Mouse (Mus musculus) adrenal gland (tissue): ENCODE measurements around the gene 2810004N23Rik.

Source experiments
- intact Hi-C: fragments of 180-260 bp; cut with DNase I; formaldehyde crosslinking; loops from one replicate; pipeline ENCODE4 v1.15.1; 2025

Gene 2810004N23Rik

DNA sequence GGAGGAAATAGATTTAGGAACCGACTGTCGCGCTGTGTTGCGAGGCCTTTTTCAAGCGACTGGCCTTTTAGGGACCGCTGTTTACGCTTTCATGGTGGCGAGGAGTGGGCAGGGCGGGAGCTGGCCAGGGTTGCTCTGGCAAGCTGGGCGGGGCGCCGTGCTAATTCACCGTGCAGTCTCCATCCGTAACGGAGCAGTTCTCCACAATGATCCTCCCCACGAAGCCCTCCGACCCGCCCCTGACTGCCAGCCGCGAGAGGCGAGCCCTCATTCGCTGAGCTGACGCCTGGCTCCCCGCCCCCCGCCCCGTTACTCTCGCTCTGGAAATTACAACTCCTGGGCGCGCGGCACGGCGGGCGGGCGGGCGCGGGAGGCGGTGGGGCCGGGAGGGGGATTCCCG, 70.2 kb downstream of the 2810004N23Rik start, which contains the start of gene Trim67:
Gene Trim67, plus strand, starts transcription at position 385 of the 400 bp plus-strand sequence.
- intact Hi-C loops, result no loop called here

DNA sequence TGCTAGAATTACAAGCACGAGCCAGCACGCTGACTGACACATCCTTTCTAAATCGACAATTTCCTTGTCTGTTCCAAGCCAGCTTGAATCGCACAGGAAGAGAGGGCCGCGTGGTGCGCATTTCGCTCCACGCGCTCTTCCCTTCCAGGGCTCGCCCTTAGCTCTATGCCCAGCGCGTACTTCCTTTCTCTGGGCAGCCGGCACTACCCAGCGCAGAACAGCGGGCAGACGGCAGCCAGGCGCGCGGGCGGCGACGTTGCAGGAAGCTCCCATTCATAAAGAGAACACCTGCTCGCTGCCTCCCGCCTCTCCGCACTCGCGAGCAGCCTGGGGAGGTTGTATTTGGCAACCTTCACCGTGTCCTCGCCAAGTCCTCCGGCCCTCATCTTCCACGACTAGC, 70.7 kb downstream of the 2810004N23Rik start:
- intact Hi-C loops, result no loop called here

DNA sequence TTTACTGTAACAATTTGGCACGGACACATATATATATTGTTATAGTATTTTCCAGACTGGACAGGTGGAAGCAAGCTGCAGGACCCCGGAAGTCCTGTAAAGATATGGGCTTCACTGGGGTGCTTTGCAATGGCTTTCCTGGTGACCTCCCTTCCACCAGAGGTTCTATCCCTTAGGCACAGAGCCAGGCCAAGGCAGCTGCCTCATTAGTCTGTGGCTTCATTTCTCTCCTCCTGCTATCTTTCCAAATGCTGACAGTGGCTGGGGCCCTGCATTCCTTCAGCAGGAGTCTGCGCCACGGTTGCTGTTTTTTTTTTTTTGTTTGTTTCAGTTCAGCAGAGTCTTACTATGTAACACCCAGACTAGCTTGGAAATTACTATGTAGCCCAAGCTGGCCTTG, 71.2 kb downstream of the 2810004N23Rik start:
- intact Hi-C loops, result no loop called here

DNA sequence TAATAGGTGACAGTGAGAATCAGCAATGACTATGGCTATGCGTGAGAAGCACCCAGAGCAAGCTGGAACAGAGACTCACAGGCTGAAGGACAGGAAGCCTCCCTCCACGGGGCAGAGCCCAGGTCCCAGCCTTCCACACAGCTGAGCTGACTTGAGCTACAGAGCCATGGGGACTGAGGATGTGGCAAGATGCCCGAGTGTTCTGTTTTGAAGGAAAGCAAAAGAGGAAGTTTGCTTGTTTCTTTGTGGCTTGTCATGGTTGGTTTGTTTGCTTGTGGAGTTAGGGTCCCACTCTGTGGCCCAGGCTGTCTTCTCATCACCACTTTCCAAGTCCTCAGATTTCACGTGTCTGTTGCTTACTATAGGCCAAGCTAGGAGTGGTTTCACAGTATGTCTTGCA, 72.2 kb downstream of the 2810004N23Rik start:
- intact Hi-C loops, result no loop called here
